Mouse (Mus musculus) E14TG2a.4 (cell line): ENCODE data around the gene Crybg1.

Experiments used
- CTCF ChIP-seq: conservative IDR thresholded peaks from 2 replicates; pipeline ENCODE4 v1.5.1; 2014; ENCODE audit warnings: low read length
- POU5F1 ChIP-seq: IDR thresholded peaks from 2 replicates; pipeline ENCODE4 v1.6.1; 2014; ENCODE audit warnings: low read length, borderline replicate concordance

DNA sequence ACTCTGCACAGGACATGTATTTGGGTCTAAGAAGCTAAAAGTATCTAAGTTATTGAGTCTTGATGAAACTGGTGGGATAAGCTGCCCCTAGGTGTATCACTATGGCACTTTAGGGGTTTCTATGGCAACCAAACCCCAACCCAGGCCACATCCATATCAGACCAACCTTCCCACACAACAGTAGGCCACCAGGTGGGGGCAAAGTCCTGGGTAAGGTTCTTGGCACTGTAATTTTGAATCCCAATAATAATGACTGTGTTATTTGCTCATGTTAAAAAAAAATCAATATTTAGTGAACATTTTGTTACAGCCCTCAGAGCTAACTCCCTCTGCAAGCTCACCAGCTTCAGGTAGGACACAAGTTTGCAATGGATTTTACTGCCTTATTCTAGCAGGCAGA lies 38.2 kb downstream of the Crybg1 start:
- TF ChIP-seq CTCF (no peak), POU5F1 (no peak)
